Mouse (Mus musculus): ENCODE measurements around the gene Arhgdib. TPM values are rescaled to one million over a fixed set of nuclear protein-coding genes. Genes with fewer than 3 reads are reported as not detected.
A peak's percentile ranks its signal among the peaks of the same experiment; 100 is the strongest.

Gene Arhgdib
- total and polyA plus RNA-seq, 2 experiments from 2014 or later, result 45.9 to 56.7 TPM

DNA sequence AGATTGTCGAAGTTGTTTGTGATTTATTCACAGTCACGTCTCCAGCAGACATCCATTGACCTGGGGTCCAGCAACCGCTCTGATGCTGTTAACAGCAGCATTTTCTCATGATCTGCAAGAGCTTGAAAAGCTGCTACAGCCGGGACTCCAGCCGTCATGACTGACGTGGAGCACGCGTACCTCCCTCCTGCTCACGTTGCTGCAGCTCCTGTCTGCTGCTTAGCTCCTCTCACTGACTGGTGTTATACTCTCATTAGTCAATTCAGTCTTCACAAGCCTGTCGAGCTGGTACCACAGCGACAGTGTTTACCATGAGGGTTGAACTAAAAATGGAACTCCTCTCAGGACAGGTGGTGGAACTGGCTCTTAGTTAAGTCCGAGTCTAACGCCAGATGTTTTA is 44.3 kb upstream of the Arhgdib start:
- Histone ChIP-seq H3K36me3 (replicated peaks; ENCODE audit: control insufficient read depth, insufficient read depth, low read length) (no peaks in the 10 kb centered on the region), H3K9ac (replicated peaks; ENCODE audit: low read depth, low read length) (no peak overlapping the region), H3K9me3 (replicated peaks; ENCODE audit: control insufficient read depth, low read length) (no peaks in the 10 kb centered on the region), H3K4me3 (ENCODE audit: low read depth, low read length) (no peak overlapping the region), H3K4me2 (ENCODE audit: low read depth, low read length) (no peak overlapping the region), H3K4me1 (ENCODE audit: control insufficient read depth, insufficient read depth) (no peaks in the 10 kb centered on the region), H3K27me3 (ENCODE audit: control insufficient read depth, insufficient read depth, low read length) (no peaks in the 10 kb centered on the region), H3K27ac (ENCODE audit: low read depth) (no peak overlapping the region)
- TF ChIP-seq CTCF (IDR thresholded peaks at IDR 0.05; ENCODE audit: low read depth) (no peak), EP300 (IDR thresholded peaks at IDR 0.05; ENCODE audit: low read depth) (no peak)
- ATAC-seq (ENCODE audit: insufficient read depth, low read depth) (no peak), DNase-seq (ENCODE audit: low spot score) (no peak)
- 54% methylated on average over 13 of the region's 13 CpGs for WGBS

- TF ChIP-seq EP300 (IDR thresholded peaks at IDR 0.05; ENCODE audit: low read depth), result no peak
- no peak for TF ChIP-seq CTCF (IDR thresholded peaks at IDR 0.05; ENCODE audit: low read depth)
- Histone ChIP-seq H3K9ac (replicated peaks; ENCODE audit: low read depth, low read length) (no peak overlapping the region), H3K36me3 (replicated peaks; ENCODE audit: control insufficient read depth, insufficient read depth, low read length) (no peaks in the 10 kb centered on the region), H3K4me3 (ENCODE audit: low read depth, low read length) (no peak overlapping the region), H3K9me3 (replicated peaks; ENCODE audit: control insufficient read depth, low read length) (no peaks in the 10 kb centered on the region), H3K27ac (ENCODE audit: low read depth) (no peak overlapping the region), H3K27me3 (ENCODE audit: control insufficient read depth, insufficient read depth, low read length) (no peaks in the 10 kb centered on the region), H3K4me2 (ENCODE audit: low read depth, low read length) (no peak overlapping the region), H3K4me1 (ENCODE audit: control insufficient read depth, insufficient read depth) (no peaks in the 10 kb centered on the region; the same call in 1 of the 2 replicates)
- WGBS, result 78% methylated on average over 7 of the region's 7 CpGs
- DNase-seq (ENCODE audit: low spot score), result no peak
- no peak for ATAC-seq (ENCODE audit: insufficient read depth, low read depth)
These were observed 41.5 kb upstream of the Arhgdib start for GRCm38 (mm10) chr6:136983201-136983600.

DNA sequence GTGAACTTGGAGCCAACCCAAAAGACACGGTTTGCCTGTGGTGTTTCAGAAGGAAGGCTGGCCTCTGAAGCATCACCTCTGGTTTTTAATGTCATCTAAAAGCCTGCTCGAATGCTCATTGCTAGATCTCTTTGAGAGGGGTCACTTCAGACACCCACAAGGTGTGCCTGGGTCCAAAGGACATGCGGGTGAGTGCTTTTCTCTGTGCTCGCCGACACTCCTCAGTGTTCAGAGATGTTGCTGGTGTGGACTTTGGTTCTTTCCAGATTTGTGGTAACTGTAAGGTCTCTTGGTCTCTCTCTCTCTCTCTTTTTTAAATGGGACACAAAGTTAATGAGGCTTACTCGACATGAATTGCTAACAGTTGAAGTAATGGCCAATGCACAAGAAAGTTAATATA is 40.9 kb upstream of the Arhgdib start:
- H3K4me3 ChIP-seq (ENCODE audit: low read depth, low read length), result no peak overlapping the region

DNA sequence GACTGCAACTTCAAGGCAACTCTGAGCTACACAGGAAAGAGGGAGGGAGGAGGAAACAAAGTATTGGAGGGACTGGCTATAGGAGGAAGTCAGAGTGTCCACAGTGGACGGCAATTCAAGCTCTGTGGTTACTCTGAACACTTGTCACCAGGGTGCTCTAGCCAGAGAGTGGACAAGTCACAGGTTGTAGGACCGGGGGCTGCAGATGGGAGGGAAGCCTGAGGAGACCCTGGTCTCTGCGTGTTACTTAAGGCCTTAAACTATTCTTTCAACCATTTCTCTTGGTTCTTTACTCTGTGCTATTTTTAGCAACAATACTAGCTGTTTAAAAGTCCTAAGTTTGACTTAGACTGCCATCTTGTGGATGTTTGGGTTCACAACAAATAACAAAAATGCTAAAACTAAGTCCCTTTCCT is 38.6 kb upstream of the Arhgdib start:
- peak overlapping the region; percentile 29 for H3K4me2 ChIP-seq (ENCODE audit: low read depth, low read length)
- H3K27ac ChIP-seq (ENCODE audit: low read depth), result peak overlapping the region; percentile 33
- no peaks in the 10 kb centered on the region for H3K27me3 ChIP-seq (ENCODE audit: control insufficient read depth, insufficient read depth, low read length)
- ATAC-seq (ENCODE audit: insufficient read depth, low read depth), result peak; percentile 67
- WGBS, result 14% methylated on average over 3 of the region's 3 CpGs
- DNase-seq (ENCODE audit: low spot score), result peak; percentile 87
- H3K9me3 ChIP-seq (replicated peaks; ENCODE audit: control insufficient read depth, low read length), result no peaks in the 10 kb centered on the region
- no peaks in the 10 kb centered on the region; the same call in 1 of the 2 replicates for H3K4me1 ChIP-seq (ENCODE audit: control insufficient read depth, insufficient read depth)
- H3K9ac ChIP-seq (replicated peaks; ENCODE audit: low read depth, low read length), result no peak overlapping the region; the same call in 1 of the 2 replicates
- no peak for TF ChIP-seq EP300 (IDR thresholded peaks at IDR 0.05; ENCODE audit: low read depth)
- TF ChIP-seq CTCF (IDR thresholded peaks at IDR 0.05; ENCODE audit: low read depth), result peak; percentile 65
- H3K4me3 ChIP-seq (ENCODE audit: low read depth, low read length), result no peak overlapping the region
- H3K36me3 ChIP-seq (replicated peaks; ENCODE audit: control insufficient read depth, insufficient read depth, low read length), result no peaks in the 10 kb centered on the region

More for the DNA sequence above, 40.9 kb upstream of the Arhgdib start:
- no peak for ATAC-seq (ENCODE audit: insufficient read depth, low read depth)
- Histone ChIP-seq H3K4me2 (ENCODE audit: low read depth, low read length) (no peak overlapping the region), H3K36me3 (replicated peaks; ENCODE audit: control insufficient read depth, insufficient read depth, low read length) (no peaks in the 10 kb centered on the region), H3K9ac (replicated peaks; ENCODE audit: low read depth, low read length) (no peak overlapping the region), H3K27ac (ENCODE audit: low read depth) (no peak overlapping the region), H3K4me1 (ENCODE audit: control insufficient read depth, insufficient read depth) (no peaks in the 10 kb centered on the region; the same call in 1 of the 2 replicates), H3K9me3 (replicated peaks; ENCODE audit: control insufficient read depth, low read length) (no peaks in the 10 kb centered on the region), H3K27me3 (ENCODE audit: control insufficient read depth, insufficient read depth, low read length) (no peaks in the 10 kb centered on the region)
- no peak for TF ChIP-seq EP300 (IDR thresholded peaks at IDR 0.05; ENCODE audit: low read depth)
- TF ChIP-seq CTCF (IDR thresholded peaks at IDR 0.05; ENCODE audit: low read depth), result no peak
- DNase-seq (ENCODE audit: low spot score), result no peak
- 65% methylated on average over 6 of the region's 6 CpGs for WGBS

GRCm38 (mm10) chr6:136979274-136980082 is 37.8 kb upstream of the Arhgdib start:
- no peak overlapping the region for H3K9ac ChIP-seq (replicated peaks; ENCODE audit: low read depth, low read length)
- TF ChIP-seq CTCF (IDR thresholded peaks at IDR 0.05; ENCODE audit: low read depth) (no peak), EP300 (IDR thresholded peaks at IDR 0.05; ENCODE audit: low read depth) (no peak)
- WGBS, result 62% methylated on average over 23 of the region's 23 CpGs
- H3K36me3 ChIP-seq (replicated peaks; ENCODE audit: control insufficient read depth, insufficient read depth, low read length), result no peaks in the 10 kb centered on the region
- no peaks in the 10 kb centered on the region for H3K9me3 ChIP-seq (replicated peaks; ENCODE audit: control insufficient read depth, low read length)
- H3K4me1 ChIP-seq (ENCODE audit: control insufficient read depth, insufficient read depth), result no peaks in the 10 kb centered on the region; the same call in 1 of the 2 replicates
- no peak for ATAC-seq (ENCODE audit: insufficient read depth, low read depth)
- no peak for DNase-seq (ENCODE audit: low spot score)
- no peaks in the 10 kb centered on the region for H3K27me3 ChIP-seq (ENCODE audit: control insufficient read depth, insufficient read depth, low read length)
- no peak overlapping the region; the same call in 1 of the 2 replicates for H3K4me2 ChIP-seq (ENCODE audit: low read depth, low read length)
- H3K27ac ChIP-seq (ENCODE audit: low read depth), result no peak overlapping the region; the same call in 1 of the 2 replicates
- H3K4me3 ChIP-seq (ENCODE audit: low read depth, low read length), result no peak overlapping the region
